Mouse (Mus musculus) myocyte (in vitro differentiated cells): ENCODE results near the gene Cyp2d22. TPM values are rescaled to one million over a fixed set of nuclear protein-coding genes. Genes with fewer than 3 reads are reported as not detected.

ENCODE experiments used
- H3K27me3 ChIP-seq: one replicate; pipeline ENCODE4 v1.6.1; 2011; ENCODE audit not compliant: control insufficient read depth, insufficient read depth, insufficient read length
- H3K36me3 ChIP-seq: one replicate; pipeline ENCODE4 v1.6.1; 2011; ENCODE audit not compliant: control insufficient read depth, insufficient read depth
- H3K4me2 ChIP-seq: one replicate; pipeline ENCODE4 v1.6.1; 2011; ENCODE audit warnings: low read depth, control low read depth
- H3K4me3 ChIP-seq: one replicate; pipeline ENCODE4 v1.5.1; 2011; ENCODE audit warnings: mild to moderate bottlenecking, control low read depth, moderate library complexity
- H3K79me2 ChIP-seq: one replicate; pipeline ENCODE4 v1.6.1; 2011; ENCODE audit not compliant: control insufficient read depth, insufficient read depth
- H3ac ChIP-seq: one replicate; pipeline ENCODE4 v1.6.1; 2011; ENCODE audit not compliant: control insufficient read depth, insufficient read length
- CEBPB ChIP-seq: IDR thresholded peaks from 2 replicates; pipeline ENCODE4 v1.6.1; 2011; ENCODE audit warnings: mild to moderate bottlenecking, moderate library complexity; ENCODE audit not compliant: poor library complexity, insufficient read depth, severe bottlenecking
- E2F4 ChIP-seq: IDR thresholded peaks from one replicate; pipeline ENCODE4 v1.6.1; 2011; ENCODE audit warnings: mild to moderate bottlenecking, control low read depth, moderate library complexity; ENCODE audit not compliant: insufficient read depth
- MAX ChIP-seq: IDR thresholded peaks from one replicate; pipeline ENCODE4 v1.6.1; 2011; ENCODE audit warnings: low read depth, mild to moderate bottlenecking, control low read depth
- MYOD1 ChIP-seq, 3 experiments: IDR thresholded peaks; one replicate each; pipeline ENCODE4 v1.6.1; 2011; ENCODE audit warnings: control low read depth in 2 of 3, low read depth in 2 of 3, mild to moderate bottlenecking in 2 of 3, moderate library complexity in 1 of 3; ENCODE audit not compliant: insufficient read length in 2 of 3, control insufficient read depth in 1 of 3
- MYOG ChIP-seq, 3 experiments: IDR thresholded peaks; one replicate each; pipeline ENCODE4 v1.6.1; 2011; ENCODE audit warnings: control low read depth in 2 of 3, low read depth in 2 of 3, mild to moderate bottlenecking in 2 of 3; ENCODE audit not compliant: insufficient read length in 2 of 3, control insufficient read depth in 1 of 3, insufficient read depth in 1 of 3
- POLR2A ChIP-seq: IDR thresholded peaks from one replicate; pipeline ENCODE4 v1.6.1; 2011; ENCODE audit warnings: low read depth, mild to moderate bottlenecking, control low read depth, moderate library complexity; ENCODE audit not compliant: insufficient read length
- POLR2AphosphoS2 ChIP-seq: IDR thresholded peaks from one replicate; pipeline ENCODE4 v1.6.1; 2011; ENCODE audit warnings: low read depth, control low read depth; ENCODE audit not compliant: insufficient read length
- REST ChIP-seq: IDR thresholded peaks from one replicate; pipeline ENCODE4 v1.6.1; 2011; ENCODE audit warnings: mild to moderate bottlenecking, control low read depth, moderate library complexity; ENCODE audit not compliant: insufficient read depth, insufficient read length
- SRF ChIP-seq: IDR thresholded peaks from one replicate; pipeline ENCODE4 v1.6.1; 2011; ENCODE audit warnings: low read depth; ENCODE audit not compliant: control insufficient read depth, insufficient read length
- TCF12 ChIP-seq: IDR thresholded peaks from one replicate; pipeline ENCODE4 v1.6.1; 2011; ENCODE audit warnings: mild to moderate bottlenecking, control low read depth; ENCODE audit not compliant: poor library complexity, insufficient read depth, severe bottlenecking
- TCF3 ChIP-seq: IDR thresholded peaks from one replicate; pipeline ENCODE4 v1.6.1; 2011; ENCODE audit warnings: low read depth, control low read depth; ENCODE audit not compliant: insufficient read length
- USF1 ChIP-seq: IDR thresholded peaks from one replicate; pipeline ENCODE4 v1.6.1; 2011; ENCODE audit warnings: low read depth, mild to moderate bottlenecking, control low read depth, moderate library complexity
- polyA plus RNA-seq: library from polyadenylated mRNA; unstranded; fragments of >200 nt; fragmentation: generic; extraction: Trizol; gene quantifications from one replicate; pipeline ENCODE4 v1.2.1, GENCODE M21; 2012; ENCODE audit warnings: missing spikeins

The Cyp2d22 gene
- 2.4 TPM for polyA plus RNA-seq

- TF ChIP-seq POLR2A = no peak
- TF ChIP-seq E2F4 = no peak
- TF ChIP-seq POLR2AphosphoS2 = no peak
- no peak for TF ChIP-seq REST
- no peak for TF ChIP-seq SRF
- TF ChIP-seq TCF12 = no peak
- TF ChIP-seq USF1 = no peak
- TF ChIP-seq CEBPB = no peak
- no peak for TF ChIP-seq TCF3
- no peak for TF ChIP-seq MYOD1 (IDR thresholded peaks at IDR 0.05; ENCODE audit: control insufficient read depth in 1 of 3, insufficient read length in 2 of 3, low read depth in 2 of 3)
- TF ChIP-seq MAX = no peak
- no peak for TF ChIP-seq MYOG (IDR thresholded peaks at IDR 0.05; ENCODE audit: control insufficient read depth in 1 of 3, insufficient read depth in 1 of 3, insufficient read length in 2 of 3, low read depth in 2 of 3)
- peaks cover 2% of the 10 kb centered on the region for H3K27me3 ChIP-seq
- peak within 1 kb of the TSS; percentile 11 for H3K4me3 ChIP-seq
- peak within 1 kb of the TSS; percentile 43 for H3K4me2 ChIP-seq
- H3ac ChIP-seq = no peak within 1 kb of the TSS
- H3K36me3 ChIP-seq = no peaks in the 10 kb centered on the region
- no peaks in the 10 kb centered on the region for H3K79me2 ChIP-seq
These were observed at the start of gene Cyp2d22 for GRCm38 (mm10) chr15:82379871-82380713. Gene Cyp2d22, minus strand, starts transcription at chr15:82380260.

- TF ChIP-seq USF1 (no peak), POLR2A (no peak), TCF3 (no peak), MYOD1 (IDR thresholded peaks at IDR 0.05; ENCODE audit: control insufficient read depth in 1 of 3, insufficient read length in 2 of 3, low read depth in 2 of 3) (no peak), MYOG (IDR thresholded peaks at IDR 0.05; ENCODE audit: control insufficient read depth in 1 of 3, insufficient read depth in 1 of 3, insufficient read length in 2 of 3, low read depth in 2 of 3) (no peak), TCF12 (no peak), MAX (no peak), E2F4 (no peak), SRF (no peak), CEBPB (no peak), POLR2AphosphoS2 (no peak), REST (no peak)
- no peaks in the 10 kb centered on the region for H3K36me3 ChIP-seq
- H3K27me3 ChIP-seq = no peaks in the 10 kb centered on the region
- no peak overlapping the region for H3K4me2 ChIP-seq
- H3ac ChIP-seq = no peak overlapping the region
- H3K4me3 ChIP-seq = no peak overlapping the region
- H3K79me2 ChIP-seq = no peaks in the 10 kb centered on the region
These were observed 43.4 kb upstream of the Cyp2d22 start for GRCm38 (mm10) chr15:82423471-82423870.

GRCm38 (mm10) chr15:82422935-82423334, 42.9 kb upstream of the Cyp2d22 start:
- Histone ChIP-seq H3K27me3 (no peaks in the 10 kb centered on the region), H3K79me2 (no peaks in the 10 kb centered on the region), H3K36me3 (no peaks in the 10 kb centered on the region), H3K4me2 (no peak overlapping the region), H3ac (no peak overlapping the region), H3K4me3 (no peak overlapping the region)
- TF ChIP-seq POLR2A = no peak
- no peak for TF ChIP-seq CEBPB
- no peak for TF ChIP-seq REST
- TF ChIP-seq POLR2AphosphoS2 = no peak
- no peak for TF ChIP-seq E2F4
- TF ChIP-seq TCF12 = no peak
- TF ChIP-seq MYOG (IDR thresholded peaks at IDR 0.05; ENCODE audit: control insufficient read depth in 1 of 3, insufficient read depth in 1 of 3, insufficient read length in 2 of 3, low read depth in 2 of 3) = no peak
- TF ChIP-seq USF1 = no peak
- TF ChIP-seq TCF3 = no peak
- no peak for TF ChIP-seq MAX
- TF ChIP-seq SRF = no peak

- Histone ChIP-seq H3K27me3 (no peaks in the 10 kb centered on the region), H3K4me2 (no peak overlapping the region), H3K79me2 (no peaks in the 10 kb centered on the region), H3K36me3 (no peaks in the 10 kb centered on the region), H3ac (no peak overlapping the region), H3K4me3 (no peak overlapping the region)
- no peak for TF ChIP-seq MYOD1 (IDR thresholded peaks at IDR 0.05; ENCODE audit: control insufficient read depth in 1 of 3, insufficient read length in 2 of 3, low read depth in 2 of 3)
- no peak for TF ChIP-seq REST
- no peak for TF ChIP-seq MYOG (IDR thresholded peaks at IDR 0.05; ENCODE audit: control insufficient read depth in 1 of 3, insufficient read depth in 1 of 3, insufficient read length in 2 of 3, low read depth in 2 of 3)
These were observed 38.6 kb upstream of the Cyp2d22 start for GRCm38 (mm10) chr15:82418616-82419015.
